Mouse (Mus musculus): Measurements from ENCODE around the gene Atp6v0a1.

DNA sequence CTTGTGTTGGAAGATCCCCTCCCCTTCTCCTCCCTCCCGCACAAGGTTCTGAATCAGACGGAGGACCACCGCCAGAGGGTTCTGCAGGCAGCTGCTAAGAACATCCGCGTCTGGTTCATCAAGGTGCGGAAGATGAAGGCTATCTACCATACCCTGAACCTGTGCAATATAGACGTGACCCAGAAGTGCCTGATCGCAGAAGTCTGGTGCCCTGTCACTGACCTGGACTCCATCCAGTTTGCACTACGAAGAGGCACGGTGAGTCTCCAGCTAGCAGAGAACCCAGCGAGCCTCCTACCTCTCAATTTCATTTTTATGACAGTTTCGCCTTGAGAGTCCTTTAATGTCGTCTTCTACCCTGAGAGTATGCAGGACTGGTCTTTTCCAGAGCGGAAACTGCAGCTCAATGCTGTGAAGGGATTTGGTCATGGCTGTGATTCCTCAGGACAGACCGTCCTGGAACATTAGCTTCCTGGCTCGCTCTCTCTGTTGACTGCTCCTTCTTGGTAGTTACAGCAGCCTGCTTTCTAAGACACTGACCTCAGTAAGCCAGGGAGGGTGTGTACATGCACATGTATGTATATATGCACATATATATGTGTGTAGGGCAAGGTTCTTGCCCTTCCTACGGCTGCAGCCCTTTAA, 24.7 kb downstream of the Atp6v0a1 start:
- no peak for TF ChIP-seq POLR2A (IDR thresholded peaks at IDR 0.05; ENCODE audit: insufficient read depth, low read depth, low read length)
- TF ChIP-seq CTCF (IDR thresholded peaks at IDR 0.05): no peak
